Mouse (Mus musculus) B cell, adult 67 days (primary cell): ENCODE measurements around the gene Pnck. TPM values are rescaled to one million over a fixed set of nuclear protein-coding genes. Genes with fewer than 3 reads are reported as not detected.

Experiments used
- total RNA-seq, 2 experiments: library from RNA; stranded (reverse); gene quantifications; 4 replicates each; pipeline ENCODE4 v1.2.4; 2023

Pnck gene
- under 1 TPM in 1 of 2 experiments, not detected in 1; 0.71 TPM for total RNA-seq

GRCm38 (mm10) chrX:73659575-73660283, at the start of gene Pnck:
Pnck (minus strand) TSS chrX:73660117.

GRCm38 (mm10) chrX:73672879-73673618, 13.1 kb upstream of the Pnck start, which contains the start of gene Slc6a8:
Slc6a8 (plus strand) TSS chrX:73673150.

DNA sequence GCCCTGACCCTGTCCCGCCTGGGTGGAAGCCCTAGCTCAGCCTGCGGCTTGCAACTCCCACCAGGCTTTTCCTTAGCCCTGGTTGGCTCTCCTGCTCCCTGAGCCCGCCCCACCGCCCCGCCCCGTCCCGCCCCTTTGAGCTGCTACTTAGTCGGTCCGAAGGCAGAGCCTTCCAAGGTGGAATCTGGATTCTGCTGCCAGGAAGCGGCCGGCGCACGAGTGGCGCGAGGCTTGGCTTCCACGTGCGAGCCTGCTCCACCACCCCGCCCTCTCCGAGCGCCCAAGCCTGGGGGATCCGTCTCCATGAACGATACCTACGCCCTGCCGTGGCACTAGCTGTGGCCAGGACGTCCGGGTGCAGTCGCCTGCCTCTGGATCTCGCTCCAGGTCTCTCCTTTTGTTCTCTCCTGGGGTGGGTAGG, 20.7 kb downstream of the Pnck start, which contains the start of gene Dusp9:
Gene Dusp9 (plus strand): TSS at position 165 of the 421 bp plus-strand sequence.

Other genes with a start within 250 kb of the Pnck start
- not detected for gene Zfp92, start 249.0 kb downstream of the Pnck start, total RNA-seq
- gene Trex2, start 224.8 kb downstream of the Pnck start, total RNA-seq, result not detected
- 10 to 100 TPM; 20.0 to 20.1 TPM for gene Haus7, start 201.1 kb downstream of the Pnck start, total RNA-seq
- gene Bgn, start 176.5 kb downstream of the Pnck start, total RNA-seq, result not detected
- not detected for gene Atp2b3, start 157.0 kb downstream of the Pnck start, total RNA-seq
- not detected for gene Dusp9, start 20.7 kb downstream of the Pnck start, total RNA-seq
- gene Slc6a8, start 13.0 kb upstream of the Pnck start, total RNA-seq, result not detected
- 100 to 1,000 TPM; 141 to 158 TPM for gene Bcap31, start 56.1 kb upstream of the Pnck start, total RNA-seq
- gene Abcd1, start 56.5 kb upstream of the Pnck start, total RNA-seq, result 10 to 100 TPM; 75.3 to 75.4 TPM
- gene Plxnb3, start 97.0 kb upstream of the Pnck start, total RNA-seq, result under 1 TPM in 1 of 2 experiments, not detected in 1; 0.15 TPM
- 100 to 1,000 TPM; 171 to 179 TPM for gene Srpk3, start 114.3 kb upstream of the Pnck start, total RNA-seq
- 100 to 1,000 TPM; 165 to 167 TPM for gene Idh3g, start 126.8 kb upstream of the Pnck start, total RNA-seq
- gene Ssr4, start 126.9 kb upstream of the Pnck start, total RNA-seq, result 100 to 1,000 TPM; 124 to 147 TPM
- gene Pdzd4, start 164.9 kb upstream of the Pnck start, total RNA-seq, result under 1 TPM; 0.24 to 0.61 TPM
- gene Avpr2, start 232.0 kb upstream of the Pnck start, total RNA-seq, result not detected
- gene L1cam, start 236.0 kb upstream of the Pnck start, total RNA-seq, result 10 to 100 TPM; 13.4 to 20.8 TPM